24 mouse cellular contexts compared by ENCODE assay signal in genomic region chr15:7574264-7574663, GRCm38 (mm10).
DNase-seq lines count a peak whose midpoint lies in the region; ATAC-seq and TF ChIP-seq lines count a peak whose summit lies in the region.
"Had no signal": no experiment of that assay in that cellular context is flagged by ENCODE, and none has a peak within 500 bp of the region (broad histone marks: within the 10 kb centered on the region; RNA-seq: fewer than 3 reads in every experiment).

No protein-coding gene starts in this region.

- H3K27me3 ChIP-seq in heart, postnatal 0 days (ENCODE audit: control insufficient read depth, insufficient read depth, low read length), result no peaks in the 10 kb centered on the region
- no peaks in the 10 kb centered on the region for H3K27me3 ChIP-seq in heart, embryonic 12.5 days (replicated peaks)
- H3K27me3 ChIP-seq in kidney, postnatal 0 days (ENCODE audit: insufficient read depth, low read length), result no peaks in the 10 kb centered on the region
- H3K27me3 ChIP-seq: forebrain, embryonic 12.5 days; hindbrain, embryonic 13.5 days; limb, embryonic 12.5 days; liver, embryonic 15.5 days; neural tube, embryonic 12.5 days had no signal

- peak overlapping the region; percentile 76 for H3K27ac ChIP-seq in heart, postnatal 0 days (ENCODE audit: low read depth)
- H3K27ac ChIP-seq in heart, embryonic 12.5 days (ENCODE audit: poor library complexity, severe bottlenecking), result no peak overlapping the region
- H3K27ac ChIP-seq in kidney, postnatal 0 days, result no peak overlapping the region
- H3K27ac ChIP-seq: forebrain, embryonic 12.5 days; hindbrain, embryonic 13.5 days; left cerebral cortex, adult 2 months; limb, embryonic 12.5 days; liver, embryonic 15.5 days; midbrain, embryonic 10.5 days; neural tube, embryonic 12.5 days; stomach, postnatal 0 days had no signal

- no peak overlapping the region for H3K9ac ChIP-seq in heart, postnatal 0 days (replicated peaks; ENCODE audit: low read depth, low read length)
- H3K9ac ChIP-seq in heart, embryonic 12.5 days, result no peak overlapping the region
- no peak overlapping the region for H3K9ac ChIP-seq in kidney, postnatal 0 days (ENCODE audit: low read depth, low read length)
- H3K9ac ChIP-seq: forebrain, embryonic 12.5 days; hindbrain, embryonic 13.5 days; limb, embryonic 12.5 days; liver, embryonic 15.5 days; neural tube, embryonic 12.5 days had no signal

- DNase-seq in heart, postnatal 0 days (ENCODE audit: low spot score), result no peak
- DNase-seq in kidney, postnatal 0 days (ENCODE audit: low spot score), result peak; percentile 35
- DNase-seq in kidney, postnatal 4 days, result no peak
- peak; percentile 56 for DNase-seq in Muller cell, postnatal 12 days (ENCODE audit: inconsistent ontology term)
- DNase-seq in brain, embryonic 14.5 days (ENCODE audit: low read depth), result peak; percentile 2
- DNase-seq in spleen, postnatal 10 days (ENCODE audit: low spot score in 2 of 2), result no peak
- DNase-seq: B cell, adult 2 months; cerebellum, postnatal 14 days; gastrocnemius, postnatal 14 days; kidney, adult 11 months; right cerebral cortex, adult 18-20 months; spleen, adult 18-20 months; thymus, adult 18-20 months; thymus, postnatal 25 days had no signal

- TF ChIP-seq POLR2A in brain, embryonic 14.5 days (IDR thresholded peaks at IDR 0.05; ENCODE audit: borderline replicate concordance, extremely low read depth, insufficient read depth, insufficient read length, poor library complexity, severe bottlenecking), result no peak

- H3K4me3 ChIP-seq in heart, postnatal 0 days (ENCODE audit: low read depth, low read length), result no peak overlapping the region
- no peak overlapping the region for H3K4me3 ChIP-seq in heart, embryonic 12.5 days
- H3K4me3 ChIP-seq in kidney, postnatal 0 days (replicated peaks; ENCODE audit: low read depth, low read length), result no peak overlapping the region
- H3K4me3 ChIP-seq: forebrain, embryonic 12.5 days; hindbrain, embryonic 13.5 days; left cerebral cortex, adult 2 months; limb, embryonic 12.5 days; liver, embryonic 15.5 days; midbrain, embryonic 10.5 days; neural tube, embryonic 12.5 days had no signal

- TF ChIP-seq EP300 in heart, postnatal 0 days (IDR thresholded peaks at IDR 0.05; ENCODE audit: low read depth), result no peak

- peaks cover 7% of the 10 kb centered on the region; the same call in 1 of the 2 replicates for H3K4me1 ChIP-seq in heart, postnatal 0 days (ENCODE audit: control insufficient read depth, insufficient read depth)
- no peaks in the 10 kb centered on the region for H3K4me1 ChIP-seq in heart, embryonic 12.5 days (replicated peaks)
- no peaks in the 10 kb centered on the region for H3K4me1 ChIP-seq in kidney, postnatal 0 days (replicated peaks; ENCODE audit: insufficient read depth, low read length)
- H3K4me1 ChIP-seq: forebrain, embryonic 12.5 days; hindbrain, embryonic 13.5 days; limb, embryonic 12.5 days; liver, embryonic 15.5 days; midbrain, embryonic 10.5 days; neural tube, embryonic 12.5 days had no signal

- H3K9me3 ChIP-seq in heart, postnatal 0 days (replicated peaks; ENCODE audit: control insufficient read depth, low read length), result no peaks in the 10 kb centered on the region
- no peaks in the 10 kb centered on the region for H3K9me3 ChIP-seq in heart, embryonic 12.5 days (replicated peaks)
- H3K9me3 ChIP-seq in kidney, postnatal 0 days (replicated peaks; ENCODE audit: low read length), result no peaks in the 10 kb centered on the region
- H3K9me3 ChIP-seq: forebrain, embryonic 12.5 days; hindbrain, embryonic 13.5 days; limb, embryonic 12.5 days; liver, embryonic 15.5 days; midbrain, embryonic 10.5 days; neural tube, embryonic 12.5 days had no signal

- ATAC-seq in heart, postnatal 0 days (ENCODE audit: insufficient read depth, low read depth), result peak; percentile 60
- ATAC-seq in heart, embryonic 12.5 days (ENCODE audit: insufficient number of reproducible peaks, low FRiP score), result no peak
- no peak for ATAC-seq in kidney, postnatal 0 days (replicated peaks; ENCODE audit: low FRiP score, low read depth)
- ATAC-seq: midbrain, embryonic 16.5 days had no signal

- H3K36me3 ChIP-seq in heart, postnatal 0 days (replicated peaks; ENCODE audit: control insufficient read depth, insufficient read depth, low read length), result no peaks in the 10 kb centered on the region
- H3K36me3 ChIP-seq in heart, embryonic 12.5 days, result no peaks in the 10 kb centered on the region
- no peaks in the 10 kb centered on the region for H3K36me3 ChIP-seq in kidney, postnatal 0 days (ENCODE audit: insufficient read depth, low read length)
- H3K36me3 ChIP-seq: forebrain, embryonic 12.5 days; hindbrain, embryonic 13.5 days; limb, embryonic 12.5 days; liver, embryonic 15.5 days; midbrain, embryonic 10.5 days; neural tube, embryonic 12.5 days had no signal

- 53% methylated on average over 3 of the region's 3 CpGs for WGBS in heart, postnatal 0 days
- 76% methylated on average over 3 of the region's 3 CpGs for WGBS in heart, embryonic 12.5 days
- 79% methylated on average over 3 of the region's 3 CpGs for WGBS in kidney, postnatal 0 days

- no peak for TF ChIP-seq CTCF in heart, postnatal 0 days (IDR thresholded peaks at IDR 0.05; ENCODE audit: low read depth)
- no peak for TF ChIP-seq CTCF in kidney, postnatal 0 days (IDR thresholded peaks at IDR 0.05; ENCODE audit: low read depth)
- no peak for TF ChIP-seq CTCF in brain, embryonic 14.5 days (IDR thresholded peaks at IDR 0.05; ENCODE audit: borderline replicate concordance, extremely low read depth, insufficient read depth, insufficient read length)

- H3K4me2 ChIP-seq in heart, postnatal 0 days (ENCODE audit: low read depth, low read length), result no peak overlapping the region
- no peak overlapping the region for H3K4me2 ChIP-seq in heart, embryonic 12.5 days
- no peak overlapping the region for H3K4me2 ChIP-seq in kidney, postnatal 0 days (ENCODE audit: low read length)
- H3K4me2 ChIP-seq: forebrain, embryonic 12.5 days; hindbrain, embryonic 13.5 days; limb, embryonic 12.5 days; liver, embryonic 15.5 days; neural tube, embryonic 12.5 days had no signal

Comparison
In these comparisons a context has a peak if more than half of its experiments do, and no peak if none do; other contexts are left out.
1. DNase-seq: peak in kidney, postnatal 0 days (single experiment), Muller cell, postnatal 12 days (single experiment) and brain, embryonic 14.5 days (single experiment); none in heart, postnatal 0 days (single experiment), kidney, postnatal 4 days (0 of 2) and spleen, postnatal 10 days (0 of 2).